Mouse (Mus musculus) cortical plate, adult 2 months (tissue): ENCODE measurements around the gene Acsl3.

ENCODE experiments used
- CTCF ChIP-seq: fragments of 200-500 bp; IDR thresholded peaks from 2 replicates; pipeline ENCODE4 v1.5.1; 2011; ENCODE audit warnings: mild to moderate bottlenecking, control low read depth, low read length; ENCODE audit not compliant: insufficient read depth; ENCODE audit errors: extremely low read depth
- POLR2A ChIP-seq: fragments of 200-500 bp; IDR thresholded peaks from 2 replicates; pipeline ENCODE4 v1.6.1; 2011; ENCODE audit warnings: mild to moderate bottlenecking, low read length, control low read depth; ENCODE audit not compliant: insufficient read depth; ENCODE audit errors: extremely low read depth

DNA sequence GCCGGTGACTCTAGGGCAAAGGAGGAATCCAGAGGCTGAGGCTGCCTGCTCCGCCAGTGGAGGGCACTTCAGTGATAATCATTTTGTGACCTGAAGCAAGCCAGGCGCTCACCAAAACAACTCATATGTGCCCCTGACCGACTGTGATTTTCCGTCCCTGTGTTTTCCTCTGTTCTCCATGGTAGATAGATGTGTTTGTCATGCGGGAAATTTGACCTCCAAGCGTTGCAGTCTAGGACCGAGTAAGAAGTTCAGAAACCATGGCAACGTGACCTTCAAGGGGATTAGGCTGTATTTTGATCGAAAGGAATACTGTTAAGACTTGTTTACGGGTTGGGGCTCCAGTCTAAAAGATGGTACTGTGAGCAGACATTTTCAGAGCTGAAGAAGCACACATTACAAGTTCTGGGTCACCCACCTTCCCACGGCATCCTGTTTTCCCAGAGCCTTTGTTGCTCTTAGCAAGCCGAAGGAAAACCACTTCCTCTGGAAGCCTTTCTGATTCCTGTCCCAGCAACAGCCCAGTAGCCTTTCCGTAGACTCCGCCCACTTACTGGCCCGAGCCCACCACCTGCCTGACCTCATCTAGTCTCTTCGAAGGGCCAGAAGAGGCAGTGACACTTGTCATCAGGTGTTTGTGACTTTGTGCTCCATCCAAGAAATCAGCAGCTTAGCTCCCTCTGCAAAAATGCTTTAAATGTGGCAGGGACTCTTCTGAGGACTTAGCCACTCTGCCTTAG lies 76.8 kb downstream of the Acsl3 start:
- TF ChIP-seq CTCF (no peak), POLR2A (no peak)
